Mouse (Mus musculus): Measurements from ENCODE around the gene AU040320. TPM values are rescaled to one million over a fixed set of nuclear protein-coding genes. Genes with fewer than 3 reads are reported as not detected.

Gene AU040320
- polyA plus RNA-seq, 1 experiment from 2014 or later = 36.5 TPM

GRCm38 (mm10) chr4:126735382-126736000 is 17.9 kb upstream of the AU040320 start:
- WGBS = 1% methylated on average over 62 of the region's 62 CpGs
- H3K4me2 ChIP-seq (ENCODE audit: low read length) = peak overlapping the region; percentile 47
- no peaks in the 10 kb centered on the region for H3K9me3 ChIP-seq (replicated peaks; ENCODE audit: control insufficient read depth, low read length, poor library complexity, severe bottlenecking)
- H3K27me3 ChIP-seq (ENCODE audit: control insufficient read depth, insufficient read depth, low read depth, low read length) = peaks cover 66% of the 10 kb centered on the region
- H3K36me3 ChIP-seq (ENCODE audit: control insufficient read depth, insufficient read depth, low read length) = no peaks in the 10 kb centered on the region
- H3K4me3 ChIP-seq (ENCODE audit: low read depth, low read length) = peak overlapping the region; percentile 28
- H3K4me1 ChIP-seq (ENCODE audit: control insufficient read depth, insufficient read depth, low read length) = no peaks in the 10 kb centered on the region; the same call in 1 of the 2 replicates
- H3K9ac ChIP-seq (ENCODE audit: low read depth, low read length) = no peak overlapping the region
- ATAC-seq = no peak
- no peak overlapping the region for H3K27ac ChIP-seq (ENCODE audit: low read length)

- peak within 1 kb of the TSS; percentile 47 for H3K4me2 ChIP-seq (ENCODE audit: low read length)
- 1% methylated on average over 32 of the region's 32 CpGs for WGBS
- ATAC-seq = no peak
- no peak within 1 kb of the TSS for H3K9ac ChIP-seq (ENCODE audit: low read depth, low read length)
- no peaks in the 10 kb centered on the region for H3K36me3 ChIP-seq (ENCODE audit: control insufficient read depth, insufficient read depth, low read length)
- H3K27ac ChIP-seq (ENCODE audit: low read length) = no peak within 1 kb of the TSS
- H3K27me3 ChIP-seq (ENCODE audit: control insufficient read depth, insufficient read depth, low read depth, low read length) = peaks cover 61% of the 10 kb centered on the region
- H3K4me3 ChIP-seq (ENCODE audit: low read depth, low read length) = peak within 1 kb of the TSS; percentile 28
- H3K4me1 ChIP-seq (ENCODE audit: control insufficient read depth, insufficient read depth, low read length) = no peaks in the 10 kb centered on the region; the same call in 1 of the 2 replicates
- H3K9me3 ChIP-seq (replicated peaks; ENCODE audit: control insufficient read depth, low read length, poor library complexity, severe bottlenecking) = no peaks in the 10 kb centered on the region
Observed at GRCm38 (mm10) chr4:126736001-126736414, 17.3 kb upstream of the AU040320 start, which contains the start of gene Tfap2e. Gene Tfap2e, minus strand, starts transcription at chr4:126736240.

- Histone ChIP-seq H3K4me3 (ENCODE audit: low read depth, low read length) (no peak overlapping the region), H3K4me1 (ENCODE audit: control insufficient read depth, insufficient read depth, low read length) (no peaks in the 10 kb centered on the region), H3K27ac (ENCODE audit: low read length) (no peak overlapping the region), H3K9ac (ENCODE audit: low read depth, low read length) (no peak overlapping the region), H3K4me2 (ENCODE audit: low read length) (no peak overlapping the region), H3K27me3 (ENCODE audit: control insufficient read depth, insufficient read depth, low read depth, low read length) (peaks cover 44% of the 10 kb centered on the region), H3K36me3 (ENCODE audit: control insufficient read depth, insufficient read depth, low read length) (peaks cover 11% of the 10 kb centered on the region), H3K9me3 (replicated peaks; ENCODE audit: control insufficient read depth, low read length, poor library complexity, severe bottlenecking) (no peaks in the 10 kb centered on the region)
- ATAC-seq = no peak
- 15% methylated on average over 10 of the region's 10 CpGs for WGBS
Observed at GRCm38 (mm10) chr4:126739966-126740676, 13.2 kb upstream of the AU040320 start.

- no peaks in the 10 kb centered on the region for H3K4me1 ChIP-seq (ENCODE audit: control insufficient read depth, insufficient read depth, low read length)
- 4% methylated on average over 12 of the region's 12 CpGs for WGBS
- no peak overlapping the region for H3K4me2 ChIP-seq (ENCODE audit: low read length)
- H3K4me3 ChIP-seq (ENCODE audit: low read depth, low read length) = no peak overlapping the region
- peak; percentile 59; the same call in 1 of the 2 replicates for ATAC-seq
- H3K36me3 ChIP-seq (ENCODE audit: control insufficient read depth, insufficient read depth, low read length) = peaks cover 16% of the 10 kb centered on the region
- peaks cover 37% of the 10 kb centered on the region for H3K27me3 ChIP-seq (ENCODE audit: control insufficient read depth, insufficient read depth, low read depth, low read length)
- no peaks in the 10 kb centered on the region for H3K9me3 ChIP-seq (replicated peaks; ENCODE audit: control insufficient read depth, low read length, poor library complexity, severe bottlenecking)
- H3K9ac ChIP-seq (ENCODE audit: low read depth, low read length) = no peak overlapping the region
- H3K27ac ChIP-seq (ENCODE audit: low read length) = no peak overlapping the region
Observed at GRCm38 (mm10) chr4:126741448-126741847, 11.9 kb upstream of the AU040320 start.

GRCm38 (mm10) chr4:126742976-126743375 is 10.4 kb upstream of the AU040320 start:
- peaks cover 26% of the 10 kb centered on the region for H3K27me3 ChIP-seq (ENCODE audit: control insufficient read depth, insufficient read depth, low read depth, low read length)
- no peaks in the 10 kb centered on the region for H3K9me3 ChIP-seq (replicated peaks; ENCODE audit: control insufficient read depth, low read length, poor library complexity, severe bottlenecking)
- peaks cover 22% of the 10 kb centered on the region for H3K36me3 ChIP-seq (ENCODE audit: control insufficient read depth, insufficient read depth, low read length)
- WGBS = 73% methylated on average over 2 of the region's 2 CpGs
- no peak for ATAC-seq
- no peak overlapping the region for H3K4me2 ChIP-seq (ENCODE audit: low read length)
- H3K27ac ChIP-seq (ENCODE audit: low read length) = no peak overlapping the region
- no peak overlapping the region for H3K9ac ChIP-seq (ENCODE audit: low read depth, low read length)
- no peaks in the 10 kb centered on the region for H3K4me1 ChIP-seq (ENCODE audit: control insufficient read depth, insufficient read depth, low read length)
- H3K4me3 ChIP-seq (ENCODE audit: low read depth, low read length) = no peak overlapping the region

GRCm38 (mm10) chr4:126743713-126744112 is 9.6 kb upstream of the AU040320 start:
- H3K36me3 ChIP-seq (ENCODE audit: control insufficient read depth, insufficient read depth, low read length) = peaks cover 22% of the 10 kb centered on the region

GRCm38 (mm10) chr4:126744831-126745230 is 8.5 kb upstream of the AU040320 start:
- no peaks in the 10 kb centered on the region for H3K9me3 ChIP-seq (replicated peaks; ENCODE audit: control insufficient read depth, low read length, poor library complexity, severe bottlenecking)
- 85% methylated on average over 14 of the region's 14 CpGs for WGBS
- no peak overlapping the region for H3K9ac ChIP-seq (ENCODE audit: low read depth, low read length)
- H3K4me3 ChIP-seq (ENCODE audit: low read depth, low read length) = no peak overlapping the region
- no peak for ATAC-seq
- H3K36me3 ChIP-seq (ENCODE audit: control insufficient read depth, insufficient read depth, low read length) = peaks cover 27% of the 10 kb centered on the region
- no peak overlapping the region for H3K27ac ChIP-seq (ENCODE audit: low read length)
- H3K4me2 ChIP-seq (ENCODE audit: low read length) = no peak overlapping the region
- peaks cover 11% of the 10 kb centered on the region for H3K27me3 ChIP-seq (ENCODE audit: control insufficient read depth, insufficient read depth, low read depth, low read length)
- peaks cover 10% of the 10 kb centered on the region; the same call in 1 of the 2 replicates for H3K4me1 ChIP-seq (ENCODE audit: control insufficient read depth, insufficient read depth, low read length)

More at GRCm38 (mm10) chr4:126743713-126744112, 9.6 kb upstream of the AU040320 start:
- 7% methylated on average over 11 of the region's 11 CpGs for WGBS
- Histone ChIP-seq H3K9ac (ENCODE audit: low read depth, low read length) (no peak overlapping the region), H3K4me1 (ENCODE audit: control insufficient read depth, insufficient read depth, low read length) (peaks cover 3% of the 10 kb centered on the region; the same call in 1 of the 2 replicates), H3K27ac (ENCODE audit: low read length) (no peak overlapping the region), H3K4me2 (ENCODE audit: low read length) (no peak overlapping the region), H3K9me3 (replicated peaks; ENCODE audit: control insufficient read depth, low read length, poor library complexity, severe bottlenecking) (no peaks in the 10 kb centered on the region), H3K27me3 (ENCODE audit: control insufficient read depth, insufficient read depth, low read depth, low read length) (peaks cover 19% of the 10 kb centered on the region), H3K4me3 (ENCODE audit: low read depth, low read length) (no peak overlapping the region)
- no peak for ATAC-seq

- no peak overlapping the region for H3K27ac ChIP-seq (ENCODE audit: low read length)
- no peak for ATAC-seq
- no peaks in the 10 kb centered on the region for H3K9me3 ChIP-seq (replicated peaks; ENCODE audit: control insufficient read depth, low read length, poor library complexity, severe bottlenecking)
- WGBS = 34% methylated on average over 13 of the region's 13 CpGs
- H3K27me3 ChIP-seq (ENCODE audit: control insufficient read depth, insufficient read depth, low read depth, low read length) = peaks cover 9% of the 10 kb centered on the region
- no peak overlapping the region for H3K4me3 ChIP-seq (ENCODE audit: low read depth, low read length)
- peaks cover 18% of the 10 kb centered on the region for H3K4me1 ChIP-seq (ENCODE audit: control insufficient read depth, insufficient read depth, low read length)
- peaks cover 27% of the 10 kb centered on the region for H3K36me3 ChIP-seq (ENCODE audit: control insufficient read depth, insufficient read depth, low read length)
- H3K4me2 ChIP-seq (ENCODE audit: low read length) = no peak overlapping the region
- H3K9ac ChIP-seq (ENCODE audit: low read depth, low read length) = no peak overlapping the region
Observed at GRCm38 (mm10) chr4:126745506-126746193, 7.7 kb upstream of the AU040320 start.

Measured in midbrain, embryonic 16.5 days (tissue).